Mouse (Mus musculus): ENCODE measurements around the gene Nckap5. TPM values are rescaled to one million over a fixed set of nuclear protein-coding genes. Genes with fewer than 3 reads are reported as not detected.

Nckap5 gene
- polyA plus RNA-seq, 2 experiments from 2014 or later, result 0.51 to 0.56 TPM

DNA sequence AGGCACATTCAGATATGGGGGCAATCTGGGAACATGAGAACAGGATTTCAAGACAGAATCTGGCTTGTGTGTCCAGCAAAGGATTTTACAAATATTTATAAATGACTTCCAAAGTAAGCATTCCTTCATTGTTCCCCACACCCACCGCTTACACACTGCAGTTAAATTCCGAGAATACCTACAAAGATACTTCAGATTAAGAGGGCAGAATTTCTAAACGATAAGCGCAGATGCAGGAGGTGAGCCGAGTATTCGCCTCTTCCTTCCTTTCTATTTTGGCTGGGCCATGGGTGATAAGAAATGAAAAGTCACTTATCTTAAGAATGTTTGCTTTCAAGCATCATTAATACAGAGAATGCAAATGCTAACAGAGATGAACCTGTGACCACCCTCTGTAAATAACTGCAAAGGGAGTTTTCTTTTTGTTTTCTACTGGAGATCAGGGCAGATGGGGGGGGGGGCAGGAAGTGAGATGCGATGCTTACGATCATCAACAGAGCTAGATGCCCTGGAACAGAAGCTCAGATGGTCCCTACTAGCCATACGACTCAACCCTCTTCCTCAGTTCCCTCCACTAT lies 213.0 kb downstream of the Nckap5 start:
- no peak for ATAC-seq

DNA sequence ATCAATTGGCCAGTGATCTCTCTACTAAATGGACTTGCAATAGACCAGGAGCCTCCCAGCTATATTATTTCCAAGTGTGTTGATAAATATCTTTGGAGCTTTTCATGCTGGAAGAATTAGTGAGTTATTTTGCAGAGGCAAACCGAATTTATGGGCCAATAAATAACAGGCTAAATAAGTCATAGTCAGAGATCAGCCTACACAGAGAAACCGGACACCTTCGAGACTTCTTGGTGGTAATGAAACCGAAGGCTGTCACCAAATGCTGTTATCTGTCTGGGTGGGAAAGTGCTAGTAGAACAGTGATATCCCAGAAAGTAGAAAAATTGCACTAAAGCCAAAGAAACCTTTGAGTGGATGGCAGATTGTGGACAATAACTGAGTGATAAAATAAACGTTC lies 213.6 kb downstream of the Nckap5 start:
- no peak for ATAC-seq

DNA sequence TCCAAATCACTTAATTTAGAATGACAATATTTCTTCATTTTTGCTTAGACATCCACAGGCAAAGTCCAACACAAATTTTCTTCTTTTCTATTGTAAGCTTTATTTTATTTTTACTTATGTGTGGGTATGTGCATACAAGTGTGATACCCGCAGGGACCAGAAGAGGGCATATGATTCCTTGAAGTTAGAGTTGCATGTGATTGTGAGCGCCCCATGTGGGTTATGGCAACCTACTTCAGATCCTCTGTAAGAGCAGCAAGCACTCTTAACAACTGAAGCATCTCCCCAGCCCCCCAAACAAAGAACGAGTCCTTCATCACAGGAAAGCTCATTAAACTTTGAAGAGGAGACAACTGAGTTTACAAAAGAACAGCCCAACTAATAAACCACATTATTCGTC lies 217.7 kb downstream of the Nckap5 start:
- no peak for ATAC-seq

DNA sequence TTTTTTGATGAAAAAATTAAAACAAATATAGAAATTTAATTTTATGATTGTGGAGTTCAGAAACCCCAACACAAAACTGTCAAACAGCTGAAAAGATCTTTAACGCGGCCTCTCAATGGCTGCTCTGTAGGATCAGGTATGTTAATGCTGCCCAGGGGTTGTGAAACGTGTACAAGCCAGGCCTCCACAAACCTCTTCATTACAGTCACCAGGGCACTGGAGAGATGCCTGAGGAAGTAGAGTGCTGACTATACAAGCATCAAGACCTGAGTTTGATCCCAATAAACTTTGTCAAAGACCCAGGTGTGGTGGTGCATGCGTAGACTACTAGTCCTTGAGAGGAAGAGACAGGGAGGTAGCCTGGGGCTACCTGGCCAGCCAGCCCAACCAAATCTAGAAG lies 222.0 kb downstream of the Nckap5 start:
- ATAC-seq, result no peak

DNA sequence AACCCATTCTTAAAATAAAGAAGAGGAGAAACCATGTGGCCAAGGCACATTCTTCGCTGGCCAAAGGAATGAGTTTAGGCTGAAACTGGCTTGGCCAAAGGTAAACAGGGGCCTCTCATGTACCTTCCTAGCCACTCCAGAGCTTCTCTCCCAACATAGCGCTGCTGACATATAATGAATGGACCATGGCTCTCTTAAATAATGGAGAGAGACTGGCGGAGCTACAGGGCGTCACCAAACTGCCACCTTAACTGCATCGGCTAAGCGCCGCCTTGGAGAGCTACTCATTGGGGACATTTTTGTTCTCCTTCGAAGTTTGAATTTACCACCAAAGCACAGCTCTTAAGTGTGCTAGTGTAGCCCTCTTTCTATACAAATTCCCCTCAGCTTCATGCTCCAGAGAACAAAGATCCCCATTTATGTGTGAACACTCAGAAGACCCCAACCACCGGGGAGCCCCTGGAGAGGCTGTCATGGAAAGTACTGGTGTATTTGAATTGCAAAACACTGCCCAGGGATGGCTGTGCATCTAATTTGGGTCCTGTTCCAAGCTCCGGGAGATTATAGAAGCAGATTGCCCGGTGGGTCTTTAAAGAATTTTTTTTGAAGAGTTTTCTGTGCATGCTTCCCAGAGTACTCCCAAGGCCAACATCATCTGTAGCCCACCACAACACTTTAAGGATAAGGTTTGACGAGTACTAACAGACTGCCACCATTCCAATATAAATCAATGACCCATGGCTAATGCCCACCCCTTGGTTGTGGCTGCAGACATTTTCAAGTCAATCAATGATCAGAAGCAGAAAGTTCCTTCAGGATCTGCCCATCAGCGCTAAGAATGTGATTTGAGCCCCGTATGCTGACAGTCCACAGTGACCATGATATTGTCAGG lies 224.2 kb downstream of the Nckap5 start:
- no peak for ATAC-seq

DNA sequence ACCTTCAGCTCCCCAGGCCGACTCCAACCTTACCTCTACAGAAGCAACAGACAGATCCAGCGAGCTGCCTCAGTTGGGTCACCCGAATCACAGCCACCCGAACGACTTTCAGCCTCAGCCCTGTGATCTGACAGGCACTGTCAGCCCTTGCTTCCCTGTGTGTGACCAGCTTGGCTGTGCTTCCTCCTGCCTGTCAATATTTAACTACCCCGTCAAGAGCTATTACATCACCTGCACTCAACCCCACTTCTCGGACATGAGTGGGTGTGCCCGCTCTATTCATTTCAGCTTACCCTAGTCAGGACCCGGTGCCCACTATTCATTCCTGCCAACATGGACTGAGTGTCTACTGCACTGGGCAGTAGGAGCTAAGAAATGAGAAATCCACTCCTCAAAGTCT lies 226.0 kb downstream of the Nckap5 start:
- no peak for ATAC-seq

DNA sequence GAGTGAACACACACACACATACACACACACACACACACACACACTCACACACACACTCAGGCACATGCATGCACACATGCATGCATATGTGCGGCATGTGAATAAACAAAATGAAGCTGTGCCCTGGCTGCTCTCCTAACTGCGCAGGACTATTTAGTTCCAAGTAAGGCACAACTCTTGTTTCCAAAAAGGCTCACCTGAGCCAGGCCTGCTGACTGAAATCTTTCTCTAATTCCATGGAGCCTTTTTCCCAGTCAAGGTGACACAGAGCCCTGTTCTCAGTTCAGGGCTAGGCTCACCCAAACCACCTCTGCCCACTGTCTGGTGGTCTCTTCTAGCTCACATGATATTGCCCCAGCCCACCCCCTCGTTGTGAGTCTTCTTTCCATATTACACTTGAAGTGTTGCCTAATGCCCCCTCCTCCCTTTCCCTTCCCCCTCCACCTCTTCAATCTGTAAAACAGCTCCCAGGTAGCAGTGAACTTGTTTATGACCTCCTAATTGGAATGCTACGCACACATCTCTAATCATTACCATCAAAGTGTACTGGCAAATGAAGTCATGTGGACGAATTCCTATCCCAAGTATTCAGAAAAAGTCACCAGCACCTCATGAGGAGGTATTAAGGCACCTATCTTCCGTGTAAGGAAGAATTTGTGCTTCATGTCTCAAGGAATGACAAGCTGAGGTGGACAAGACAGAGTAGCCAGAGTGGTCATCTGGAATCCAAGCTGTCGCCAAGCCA lies 226.7 kb downstream of the Nckap5 start:
- no peak for ATAC-seq

DNA sequence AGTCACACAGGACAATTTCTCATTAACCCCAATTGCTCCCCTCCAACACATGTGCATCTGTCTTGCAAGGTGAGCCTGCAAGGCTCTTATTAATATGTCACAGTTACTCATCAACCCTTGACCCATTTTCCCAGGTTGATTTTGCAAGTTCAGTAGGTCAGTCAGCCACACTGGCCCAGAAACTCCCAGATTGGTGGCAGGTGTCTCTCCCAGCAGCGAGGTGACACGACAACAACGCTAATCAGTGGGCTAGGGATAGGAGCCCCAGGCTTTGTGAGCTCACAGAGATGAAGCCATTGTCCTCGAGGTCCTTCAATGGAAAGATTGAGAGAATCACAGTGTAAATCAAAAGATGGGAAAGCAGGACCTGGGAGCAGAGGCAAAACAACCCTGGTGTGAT lies 230.0 kb downstream of the Nckap5 start:
- ATAC-seq, result no peak

DNA sequence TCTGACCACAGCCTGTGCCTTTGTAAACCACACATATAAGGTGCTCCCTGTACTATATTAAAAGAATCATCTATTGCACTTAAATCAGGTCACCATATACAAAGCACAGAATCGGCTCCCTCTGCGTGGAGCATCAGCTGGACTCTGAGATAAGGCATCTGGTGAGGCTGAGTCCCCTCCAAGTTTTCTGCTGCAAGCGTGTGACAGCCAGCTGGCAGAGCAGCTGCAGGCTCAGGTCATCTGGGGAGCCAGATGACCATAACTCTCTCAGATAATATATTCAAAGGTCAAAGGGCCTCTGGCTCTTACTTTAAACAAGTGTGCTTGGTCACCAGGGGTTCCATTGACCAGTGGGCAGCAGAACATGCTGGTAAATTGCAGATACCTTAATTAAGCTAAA lies 233.2 kb downstream of the Nckap5 start:
- ATAC-seq, result no peak

DNA sequence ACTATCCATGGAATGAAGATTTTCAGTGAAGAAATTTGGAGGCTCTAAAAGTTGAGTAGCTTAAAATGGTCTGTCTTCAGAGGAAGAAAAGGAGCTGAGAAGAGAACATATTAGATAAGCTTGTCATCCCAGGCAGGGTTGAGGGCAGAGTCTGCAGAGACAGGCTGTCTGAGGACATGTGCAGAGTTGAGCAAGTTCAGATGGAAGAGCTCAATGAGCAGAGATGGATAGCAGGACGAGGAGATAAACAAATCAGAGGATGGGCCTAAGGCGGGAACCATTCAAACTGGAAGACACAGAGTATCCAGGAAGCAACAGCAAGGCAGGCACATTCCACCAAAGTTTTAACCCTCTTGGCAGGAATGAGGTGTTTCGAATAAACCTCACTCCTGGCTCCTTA lies 235.8 kb downstream of the Nckap5 start:
- no peak for ATAC-seq

DNA sequence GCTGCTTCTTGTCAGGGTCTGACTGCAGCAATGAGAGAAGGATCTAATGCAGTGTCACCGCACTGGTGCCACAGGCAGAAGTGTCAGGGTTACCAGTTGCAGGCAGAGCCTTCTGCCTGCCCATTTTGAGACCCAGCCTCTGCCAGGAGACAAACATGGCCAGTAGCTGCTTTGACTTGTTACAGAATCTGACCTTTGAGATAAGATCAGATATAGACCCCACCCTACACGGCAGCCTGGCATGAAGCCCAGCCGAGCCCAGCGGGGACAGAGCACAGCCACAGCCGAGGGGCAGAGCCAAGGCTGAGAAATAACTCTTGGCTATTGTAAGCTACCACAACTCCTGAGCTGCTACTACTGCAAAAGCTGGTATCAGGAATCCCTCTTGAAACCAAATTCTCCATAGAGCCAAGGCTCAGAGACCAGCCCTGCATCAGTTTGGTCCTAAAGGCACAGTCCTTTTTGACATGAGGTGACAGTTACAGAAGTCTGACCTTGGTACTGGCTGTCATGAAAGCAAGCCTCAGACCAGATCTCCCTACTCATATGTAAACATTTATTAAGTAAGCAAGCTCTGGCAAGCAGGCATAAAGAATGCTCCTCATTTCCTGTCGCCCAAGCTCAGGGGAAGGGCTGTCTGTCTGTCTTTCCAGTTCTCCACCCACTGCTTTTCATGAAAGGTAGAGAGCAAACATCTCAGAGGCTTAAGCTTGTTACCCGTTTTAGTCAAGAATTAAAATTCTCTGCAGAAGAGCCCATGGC lies 237.4 kb downstream of the Nckap5 start:
- no peak for ATAC-seq

DNA sequence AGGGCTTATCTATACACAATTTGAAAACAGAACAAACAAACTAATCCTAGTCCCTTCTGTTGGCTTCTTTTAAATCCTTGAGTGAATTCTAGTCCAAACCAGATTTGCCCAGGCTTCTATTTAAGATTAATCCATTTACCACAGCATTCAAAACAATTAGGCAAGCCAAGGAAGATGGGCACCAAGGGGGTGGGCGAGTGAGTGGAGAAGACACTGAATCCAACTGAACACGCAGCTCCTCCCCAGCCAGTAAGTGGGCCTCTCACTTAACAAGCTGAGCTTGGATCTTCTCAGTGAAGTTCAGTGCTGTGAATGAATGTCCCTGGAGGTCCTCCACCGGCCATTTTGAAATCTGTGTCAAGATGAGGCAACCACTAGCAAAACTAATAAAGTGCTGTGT lies 239.7 kb downstream of the Nckap5 start:
- ATAC-seq, result no peak

DNA sequence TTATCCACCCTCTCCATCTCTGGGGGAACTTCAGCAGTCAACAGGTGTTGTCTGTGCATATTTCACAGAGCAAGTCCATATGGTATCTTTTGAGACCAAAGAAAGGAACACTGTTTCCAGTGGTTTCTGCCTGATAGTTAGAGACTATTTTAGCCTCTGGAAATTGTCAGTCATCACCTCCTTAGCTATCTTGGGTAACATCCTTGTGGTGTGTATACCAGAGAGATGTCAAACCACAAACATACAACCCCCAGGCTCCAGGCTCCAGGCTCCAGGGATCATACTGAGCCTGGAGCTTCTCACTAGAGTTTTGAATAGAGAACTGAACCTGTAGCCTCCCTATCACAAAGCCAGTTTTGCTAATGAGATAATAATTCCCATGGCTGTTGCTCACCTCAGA lies 252.4 kb downstream of the Nckap5 start:
- ATAC-seq, result no peak

DNA sequence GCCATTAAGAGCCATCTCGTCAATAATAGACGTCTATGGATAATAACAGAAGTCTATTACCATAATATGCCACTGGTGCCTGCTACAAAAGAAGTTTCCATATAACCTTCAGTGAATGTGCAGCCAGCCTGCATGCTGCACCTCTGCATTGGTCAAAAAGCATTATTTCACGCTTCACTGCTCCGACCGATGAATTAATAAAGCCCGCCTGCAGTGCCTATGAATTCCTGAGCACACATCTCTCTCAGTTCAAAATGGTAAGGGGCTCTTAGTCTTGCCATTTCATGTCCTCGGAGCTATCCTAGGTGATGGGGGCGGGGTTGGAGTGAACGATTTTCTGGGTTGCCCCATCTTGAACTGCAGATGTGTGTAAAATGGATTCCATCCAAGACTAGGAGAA lies 256.3 kb downstream of the Nckap5 start:
- ATAC-seq, result no peak

DNA sequence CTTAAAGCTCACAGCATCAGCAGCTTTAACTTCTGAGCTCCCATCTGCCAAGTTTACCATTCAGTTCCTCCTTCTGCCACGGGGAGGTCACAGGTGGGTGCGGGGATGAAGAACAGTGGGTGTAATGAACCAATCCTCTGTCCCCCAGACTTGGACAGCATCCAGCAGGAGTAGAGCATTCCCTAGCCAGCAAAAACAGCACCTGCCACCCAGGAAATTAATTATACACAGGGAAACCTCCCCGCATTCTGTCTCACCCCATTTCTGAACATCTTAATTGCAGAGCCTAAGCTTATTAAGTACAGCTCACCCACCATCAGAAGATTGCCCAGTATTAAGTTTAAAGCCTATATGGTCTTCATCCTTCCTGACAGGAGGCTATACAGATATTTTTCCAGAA lies 256.9 kb downstream of the Nckap5 start:
- no peak for ATAC-seq

DNA sequence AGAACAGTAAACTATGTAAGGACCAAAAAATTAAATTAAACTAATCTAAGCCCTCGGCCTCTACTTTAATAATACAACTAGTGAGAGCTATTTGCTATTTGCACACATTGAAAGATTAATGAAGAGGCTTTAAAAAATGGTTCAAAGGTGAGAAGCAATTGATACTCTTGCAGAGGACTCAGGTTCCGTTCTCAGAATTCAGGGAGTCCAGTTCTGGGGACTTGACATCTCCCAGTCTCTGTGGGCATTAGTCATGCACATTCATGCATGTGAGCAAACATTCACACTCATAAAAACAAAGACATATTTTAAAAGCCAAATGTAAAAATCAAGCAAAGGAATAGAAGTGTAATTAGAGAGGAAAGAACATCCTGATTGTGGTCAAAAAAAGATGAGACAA lies 257.5 kb downstream of the Nckap5 start:
- no peak for ATAC-seq

DNA sequence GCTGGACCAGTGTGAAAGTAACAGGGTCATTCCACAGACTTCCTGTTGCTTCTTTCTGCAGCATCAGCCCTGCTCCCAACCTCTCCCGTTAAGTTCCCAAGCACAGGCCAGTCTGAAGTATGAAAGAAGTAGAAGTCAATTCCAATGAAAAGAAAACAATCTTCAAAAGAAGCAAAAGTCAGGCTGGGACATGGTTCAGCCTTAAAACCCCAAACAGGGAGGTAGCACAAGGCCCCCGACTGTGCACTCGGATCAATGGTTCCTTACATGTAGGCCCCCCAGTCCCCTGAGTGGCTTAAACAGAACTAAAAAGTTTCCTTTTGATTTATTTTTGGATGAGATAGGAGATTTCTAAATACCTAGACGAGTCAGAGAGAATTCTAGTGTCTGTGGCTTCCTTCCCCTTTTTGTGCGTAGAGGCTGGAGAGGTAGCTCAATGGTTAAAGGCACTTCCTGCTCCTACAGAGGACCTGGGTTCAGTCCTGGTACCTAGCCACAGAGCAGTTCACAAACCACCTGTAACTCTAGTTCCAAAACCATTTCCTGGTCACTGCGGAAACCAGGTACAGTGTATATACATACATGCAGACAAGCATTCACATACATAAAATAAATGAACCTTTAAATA lies 260.9 kb downstream of the Nckap5 start:
- ATAC-seq, result no peak

DNA sequence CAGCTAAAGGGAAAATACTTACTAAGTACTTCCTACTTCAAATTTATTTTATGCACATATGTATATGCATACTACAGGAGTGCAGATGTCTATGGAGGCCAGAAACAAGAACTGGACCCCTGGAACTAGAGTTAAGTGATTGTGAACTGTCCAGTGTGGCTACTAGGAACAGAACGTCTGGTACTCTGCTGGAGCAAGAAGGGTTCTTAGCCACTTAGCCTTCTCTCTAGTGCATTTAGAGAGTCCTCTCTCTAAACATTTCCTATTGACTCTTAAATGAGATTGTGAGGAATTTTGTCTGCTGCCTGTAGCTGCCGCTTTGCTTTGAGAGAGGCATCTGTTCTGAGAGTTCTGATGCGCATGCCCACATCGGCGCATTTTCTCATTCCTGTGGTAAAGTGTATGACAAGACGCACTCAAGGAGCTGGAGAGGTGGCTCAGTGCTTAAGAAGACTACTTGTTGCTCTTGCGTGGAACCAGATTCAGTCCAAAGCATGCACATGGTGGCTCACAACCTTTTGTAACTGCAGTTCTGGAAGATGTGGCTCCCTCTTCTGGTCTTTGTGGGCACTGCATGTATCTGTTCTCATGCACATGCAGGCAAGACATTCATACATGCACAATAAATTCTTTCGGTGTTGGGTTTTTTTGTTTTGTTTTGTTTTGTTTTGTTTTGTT lies 261.9 kb downstream of the Nckap5 start:
- no peak for ATAC-seq

DNA sequence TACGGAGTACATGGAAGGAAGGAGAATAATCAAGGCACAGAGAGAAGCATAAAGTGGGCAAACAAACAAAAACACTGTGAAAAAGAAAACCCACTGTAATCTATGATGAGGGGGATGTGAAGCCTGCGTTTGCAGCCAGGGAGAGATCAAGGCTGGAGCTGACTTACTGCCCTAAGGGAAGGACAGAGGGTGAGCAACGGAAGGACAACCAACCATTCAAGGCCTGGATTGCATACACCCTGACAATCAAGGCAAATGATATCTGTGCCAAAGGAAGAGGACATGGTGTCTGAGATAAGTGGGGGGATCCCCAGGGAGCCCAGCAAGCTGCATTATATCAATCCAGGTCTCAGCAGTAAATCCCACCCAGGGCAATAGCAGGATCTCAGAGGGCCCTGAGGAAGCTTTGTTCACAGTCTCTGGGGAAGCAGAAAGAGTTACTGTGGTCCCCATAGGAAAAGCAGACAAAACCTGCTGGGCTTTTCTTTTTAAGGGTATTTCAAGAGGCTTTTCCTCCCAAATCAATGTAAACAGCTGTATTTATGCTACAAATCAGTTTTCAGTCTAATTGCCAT lies 265.4 kb downstream of the Nckap5 start:
- ATAC-seq, result no peak

DNA sequence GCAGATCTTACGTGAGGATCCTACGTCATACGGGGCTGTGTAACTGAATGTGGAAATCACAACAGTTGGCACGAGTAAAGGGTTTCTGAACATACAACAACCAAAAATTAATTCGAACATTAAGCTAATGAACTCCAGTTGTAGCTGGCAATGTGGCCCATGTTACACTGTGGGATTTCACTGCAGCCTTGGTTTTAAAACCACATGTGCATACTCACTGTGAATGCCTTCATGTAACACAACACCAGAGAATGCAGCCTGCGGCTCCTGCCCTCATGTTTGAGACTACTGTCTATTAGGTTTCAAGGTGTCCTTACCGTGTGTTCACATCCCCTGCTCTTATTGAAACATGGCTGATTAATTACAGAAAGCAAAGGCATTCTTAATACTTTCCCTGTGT lies 269.7 kb downstream of the Nckap5 start:
- ATAC-seq, result no peak

DNA sequence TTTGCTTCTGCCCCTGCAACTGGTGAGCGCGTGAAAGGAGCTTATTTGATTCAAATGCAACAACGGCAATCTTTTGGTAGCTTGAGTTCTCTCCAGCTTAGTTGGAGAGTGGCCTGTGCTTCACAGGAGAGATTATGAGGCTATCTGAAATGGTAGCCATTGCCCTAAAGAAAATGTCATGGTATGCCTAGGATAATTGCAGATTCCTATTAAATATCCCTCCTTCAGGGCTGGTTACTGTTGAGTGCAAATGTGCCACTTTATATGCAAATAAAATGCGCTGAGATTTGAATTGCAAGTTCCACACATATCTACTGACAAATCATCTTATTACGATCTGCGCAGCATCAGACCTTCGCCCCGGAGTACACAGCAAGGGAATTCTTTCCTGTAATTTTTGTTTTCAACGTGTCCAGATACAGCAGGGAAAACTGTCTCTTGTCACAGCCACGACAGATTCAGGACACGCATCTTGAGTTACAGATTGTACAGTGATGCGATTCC lies 272.8 kb downstream of the Nckap5 start:
- ATAC-seq, result no peak

Data from activated CD4-positive, CD25-positive, alpha-beta regulatory T cell, adult 4 months (primary cell).